ENCODE assay signal across 21 mouse cellular contexts in genomic region chr4:105186654-105187053, GRCm38 (mm10). TPM values are rescaled to one million over a fixed set of nuclear protein-coding genes. Genes with fewer than 3 reads are reported as not detected.
DNase-seq lines count a peak whose midpoint lies in the region; ATAC-seq and TF ChIP-seq lines count a peak whose summit lies in the region.
"Had no signal": no experiment of that assay in that cellular context is flagged by ENCODE, and none has a peak within 500 bp of the region (broad histone marks: within the 10 kb centered on the region; RNA-seq: fewer than 3 reads in every experiment).

No protein-coding gene starts in this region.

- no peaks in the 10 kb centered on the region for H3K9me3 ChIP-seq in liver, postnatal 0 days (ENCODE audit: low read length)
- H3K9me3 ChIP-seq in forebrain, embryonic 11.5 days (ENCODE audit: control insufficient read depth, low read length) = no peaks in the 10 kb centered on the region
- H3K9me3 ChIP-seq: forebrain, embryonic 10.5 days; hindbrain, embryonic 12.5 days; hindbrain, embryonic 15.5 days had no signal

- no peak overlapping the region for H3K4me3 ChIP-seq in liver, adult 2 months (ENCODE audit: insufficient read depth, low read depth, low read length)
- no peak overlapping the region for H3K4me3 ChIP-seq in cortical plate, adult 2 months (ENCODE audit: insufficient read depth, low read length)
- H3K4me3 ChIP-seq in liver, postnatal 0 days (ENCODE audit: low read depth, low read length) = no peak overlapping the region
- no peak overlapping the region for H3K4me3 ChIP-seq in forebrain, embryonic 11.5 days (ENCODE audit: low read depth, low read length)
- H3K4me3 ChIP-seq: forebrain, embryonic 10.5 days; gastrocnemius, adult 2 months; hindbrain, embryonic 12.5 days; hindbrain, embryonic 15.5 days had no signal

- TF ChIP-seq CTCF in liver, adult 2 months (IDR thresholded peaks at IDR 0.05; ENCODE audit: low read depth, low read length) = no peak
- TF ChIP-seq CTCF in cortical plate, adult 2 months (IDR thresholded peaks at IDR 0.05; ENCODE audit: extremely low read depth, insufficient read depth, low read length) = no peak
- no peak for TF ChIP-seq CTCF in liver, postnatal 0 days (IDR thresholded peaks at IDR 0.05; ENCODE audit: low read depth)

- peak; percentile 90 for ATAC-seq in liver, postnatal 0 days
- ATAC-seq in forebrain, embryonic 11.5 days (replicated peaks; ENCODE audit: low FRiP score) = no peak
- ATAC-seq: CD4-positive, CD25-positive, alpha-beta regulatory T cell, adult 4 months; forebrain, embryonic 14.5 days; forebrain, postnatal 0 days had no signal

- no peak for TF ChIP-seq POLR2A in liver, adult 2 months (IDR thresholded peaks at IDR 0.05; ENCODE audit: extremely low read depth, insufficient read depth, low read length)
- no peak for TF ChIP-seq POLR2A in cortical plate, adult 2 months (IDR thresholded peaks at IDR 0.05; ENCODE audit: extremely low read depth, insufficient read depth, low read length)

- H3K9ac ChIP-seq in liver, adult 2 months (ENCODE audit: low read depth, low read length) = peak overlapping the region; percentile 52; the same call in 1 of the 2 replicates
- no peak overlapping the region for H3K9ac ChIP-seq in liver, postnatal 0 days (replicated peaks)
- no peak overlapping the region for H3K9ac ChIP-seq in forebrain, embryonic 11.5 days (ENCODE audit: low read length)
- H3K9ac ChIP-seq: forebrain, postnatal 0 days; hindbrain, embryonic 12.5 days; hindbrain, embryonic 15.5 days had no signal

- 19% methylated on average over 10 of the region's 10 CpGs for WGBS in liver, adult 2 months
- 59% methylated on average over 10 of the region's 10 CpGs for WGBS in liver, postnatal 0 days (ENCODE audit: insufficient replicate concordance)
- WGBS in forebrain, embryonic 11.5 days = 89% methylated on average over 10 of the region's 10 CpGs

- peaks cover 67% of the 10 kb centered on the region for H3K4me1 ChIP-seq in liver, adult 2 months (ENCODE audit: control insufficient read depth, insufficient read depth, low read length)
- H3K4me1 ChIP-seq in cortical plate, adult 2 months (ENCODE audit: control insufficient read depth, insufficient read depth, low read length) = peaks cover 1% of the 10 kb centered on the region; the same call in 1 of the 2 replicates
- peaks cover 35% of the 10 kb centered on the region for H3K4me1 ChIP-seq in liver, postnatal 0 days (ENCODE audit: insufficient read depth)
- H3K4me1 ChIP-seq in forebrain, embryonic 11.5 days (replicated peaks; ENCODE audit: control insufficient read depth, insufficient read depth, low read length) = peaks cover 20% of the 10 kb centered on the region

- no peak overlapping the region for H3K4me2 ChIP-seq in liver, postnatal 0 days (ENCODE audit: low read depth, low read length)
- no peak overlapping the region for H3K4me2 ChIP-seq in forebrain, embryonic 11.5 days (ENCODE audit: low read depth, low read length, severe bottlenecking)
- H3K4me2 ChIP-seq: heart, embryonic 11.5 days; hindbrain, embryonic 12.5 days; hindbrain, embryonic 15.5 days had no signal

- H3K79me2 ChIP-seq in liver, adult 2 months (ENCODE audit: control insufficient read depth, insufficient read depth, low read length) = peaks cover 19% of the 10 kb centered on the region

- no peaks in the 10 kb centered on the region for H3K27me3 ChIP-seq in liver, adult 2 months (ENCODE audit: control insufficient read depth, insufficient read depth, low read length)
- H3K27me3 ChIP-seq in liver, postnatal 0 days (ENCODE audit: insufficient read depth, low read length) = no peaks in the 10 kb centered on the region
- H3K27me3 ChIP-seq in forebrain, embryonic 11.5 days (ENCODE audit: control insufficient read depth, insufficient read depth, low read length) = no peaks in the 10 kb centered on the region
- H3K27me3 ChIP-seq: hindbrain, embryonic 12.5 days; hindbrain, embryonic 15.5 days had no signal

- peaks cover 20% of the 10 kb centered on the region for H3K36me3 ChIP-seq in liver, adult 2 months (ENCODE audit: control insufficient read depth, insufficient read depth, low read length)
- H3K36me3 ChIP-seq in liver, postnatal 0 days (replicated peaks; ENCODE audit: insufficient read depth, low read length) = no peaks in the 10 kb centered on the region
- H3K36me3 ChIP-seq in forebrain, embryonic 11.5 days (ENCODE audit: control insufficient read depth, insufficient read depth, low read length) = no peaks in the 10 kb centered on the region; the same call in 1 of the 2 replicates
- H3K36me3 ChIP-seq: hindbrain, embryonic 12.5 days; hindbrain, embryonic 15.5 days had no signal

- peak; percentile 98 for DNase-seq in liver, adult 2 months (ENCODE audit: extremely low read depth, low read depth, low spot score)
- no peak for DNase-seq in liver
- peak; percentile 63 for DNase-seq in liver, postnatal 0 days
- DNase-seq in cerebellum, postnatal 25 days = no peak
- DNase-seq in forebrain, embryonic 11.5 days (ENCODE audit: low spot score) = no peak
- DNase-seq: adrenal gland, adult 8-10 months; cerebellum, adult 18-20 months; cerebellum, adult 9-10 months; cerebellum, postnatal 36 days; forebrain, postnatal 0 days; gastrocnemius, adult 2 months; gastrocnemius, postnatal 14 days; heart, adult 11 months had no signal

- TF ChIP-seq EP300 in liver, postnatal 0 days (IDR thresholded peaks at IDR 0.05; ENCODE audit: low read depth) = peak; percentile 77; the same call in 1 of the 2 replicates

- H3K27ac ChIP-seq in liver, adult 2 months (replicated peaks; ENCODE audit: insufficient read depth, low read depth, low read length) = peak overlapping the region; percentile 88
- 0 out of 2 replicates have a peak overlapping the region, but pooled peaks have one; percentile 15 for H3K27ac ChIP-seq in cortical plate, adult 2 months (ENCODE audit: insufficient read depth, low read length)
- H3K27ac ChIP-seq in liver, postnatal 0 days (ENCODE audit: low read depth) = peak overlapping the region; percentile 75
- H3K27ac ChIP-seq in forebrain, embryonic 11.5 days (ENCODE audit: low read depth, low read length) = no peak overlapping the region
- H3K27ac ChIP-seq: forebrain, embryonic 10.5 days; gastrocnemius, adult 2 months; hindbrain, embryonic 12.5 days; hindbrain, embryonic 15.5 days had no signal

RNA-seq across cellular contexts. Expression of gene Plpp3, which starts 29.5 kb away (rescaled TPM):
- 64.1 and 81.1 TPM in 2 replicates for total RNA-seq in liver, adult 2 months (2014; rRNA removed)
- polyA plus RNA-seq in liver, adult 2 months (2012; rRNA removed) = 81.0 and 84.2 TPM in 2 replicates
- polyA plus RNA-seq in cortical plate, adult 2 months (2012; rRNA removed) = 258 and 263 TPM in 2 replicates
- polyA plus RNA-seq in liver, postnatal 0 days (2015; fragmentation: Nextera tagmentation; extraction: Ambion mirVana) = 50.3 and 62.4 TPM in 2 replicates
- polyA plus RNA-seq in forebrain, embryonic 11.5 days (2014; fragmentation: Nextera tagmentation; extraction: Ambion mirVana) = 69.9 and 71.6 TPM in 2 replicates
- total RNA-seq: MEL had no signal

Comparison
In these comparisons a context has a peak if more than half of its experiments do, and no peak if none do; other contexts are left out.
1. DNase-seq: peak in liver, adult 2 months (single experiment) and liver, postnatal 0 days (single experiment); none in liver (single experiment), cerebellum, postnatal 25 days (0 of 2) and forebrain, embryonic 11.5 days (single experiment).